Mouse (Mus musculus): ENCODE results near the gene Hoxb6. TPM values are rescaled to one million over a fixed set of nuclear protein-coding genes. Genes with fewer than 3 reads are reported as not detected.
A peak's percentile ranks its signal among the peaks of the same experiment; 100 is the strongest.

The Hoxb6 gene
- total RNA-seq, 2 experiments from 2014 or later = not detected

GRCm38 (mm10) chr11:96261323-96261890 lies 30.9 kb upstream of the Hoxb6 start:
- peak; percentile 42 for TF ChIP-seq CTCF (IDR thresholded peaks at IDR 0.05)
- no peak for DNase-seq (ENCODE audit: extremely low spot score in 1 of 2, low spot score in 2 of 2)
- H3K4me3 ChIP-seq = no peak overlapping the region
- H3K27ac ChIP-seq = no peak overlapping the region
- intact Hi-C loops (cut with DNase I) = loop anchor here (5.0 kb wide), 2 partner anchors 66 to 249 kb away; no protein-coding TSS in a partner anchor

GRCm38 (mm10) chr11:96262262-96262830 lies 29.9 kb upstream of the Hoxb6 start:
- Histone ChIP-seq H3K27ac (no peak overlapping the region), H3K4me3 (no peak overlapping the region)
- intact Hi-C loops (cut with DNase I) = loop anchor here (5.0 kb wide), 2 partner anchors 65 to 250 kb away; no protein-coding TSS in a partner anchor
- TF ChIP-seq CTCF (IDR thresholded peaks at IDR 0.05) = no peak
- DNase-seq (ENCODE audit: extremely low spot score in 1 of 2, low spot score in 2 of 2) = no peak

GRCm38 (mm10) chr11:96263636-96264389 lies 28.5 kb upstream of the Hoxb6 start:
- H3K27ac ChIP-seq = no peak overlapping the region
- intact Hi-C loops (cut with DNase I) = loop anchor here (5.0 kb wide), 2 partner anchors 63 to 252 kb away; no protein-coding TSS in a partner anchor
- no peak for TF ChIP-seq CTCF (IDR thresholded peaks at IDR 0.05)
- no peak overlapping the region for H3K4me3 ChIP-seq
- DNase-seq (ENCODE audit: extremely low spot score in 1 of 2, low spot score in 2 of 2) = no peak

GRCm38 (mm10) chr11:96264390-96265020 lies 27.8 kb upstream of the Hoxb6 start:
- intact Hi-C loops (cut with DNase I) = loop anchor here (5.0 kb wide), 3 partner anchors 63 to 252 kb away; partner anchors contain the start of gene Hoxb13
- H3K27ac ChIP-seq = no peak overlapping the region
- DNase-seq (ENCODE audit: extremely low spot score in 1 of 2, low spot score in 2 of 2) = no peak
- no peak for TF ChIP-seq CTCF (IDR thresholded peaks at IDR 0.05)
- no peak overlapping the region for H3K4me3 ChIP-seq

- H3K27ac ChIP-seq = no peak overlapping the region
- TF ChIP-seq CTCF (IDR thresholded peaks at IDR 0.05) = no peak
- intact Hi-C loops (cut with DNase I) = loop anchor here (5.0 kb wide), 1 partner anchor 74 kb away; the partner anchor contains the start of gene Hoxb13
- no peak for DNase-seq (ENCODE audit: extremely low spot score in 1 of 2, low spot score in 2 of 2)
- H3K4me3 ChIP-seq = no peak overlapping the region
These were observed 26.3 kb upstream of the Hoxb6 start for GRCm38 (mm10) chr11:96265954-96266353.

- Histone ChIP-seq H3K4me3 (no peak overlapping the region), H3K27ac (no peak overlapping the region)
- DNase-seq (ENCODE audit: extremely low spot score in 1 of 2, low spot score in 2 of 2) = no peak
- TF ChIP-seq CTCF (IDR thresholded peaks at IDR 0.05) = no peak
- intact Hi-C loops (cut with DNase I) = loop anchor here (5.0 kb wide), 1 partner anchor 75 kb away; the partner anchor contains the start of gene Hoxb13
These were observed 25.0 kb upstream of the Hoxb6 start for GRCm38 (mm10) chr11:96267021-96267920.

GRCm38 (mm10) chr11:96268031-96268745 lies 24.1 kb upstream of the Hoxb6 start:
- no peak for DNase-seq (ENCODE audit: extremely low spot score in 1 of 2, low spot score in 2 of 2)
- H3K4me3 ChIP-seq = no peak overlapping the region
- H3K27ac ChIP-seq = no peak overlapping the region
- intact Hi-C loops (cut with DNase I) = loop anchor here (5.0 kb wide), 1 partner anchor 76 kb away; the partner anchor contains the start of gene Hoxb13
- TF ChIP-seq CTCF (IDR thresholded peaks at IDR 0.05) = no peak

GRCm38 (mm10) chr11:96269869-96270268 lies 22.4 kb upstream of the Hoxb6 start:
- intact Hi-C loops (cut with DNase I) = loop anchor here (5.0 kb wide), 1 partner anchor 78 kb away; the partner anchor contains the start of gene Hoxb13
- Histone ChIP-seq H3K4me3 (no peak overlapping the region), H3K27ac (no peak overlapping the region)
- no peak for DNase-seq (ENCODE audit: extremely low spot score in 1 of 2, low spot score in 2 of 2)
- no peak for TF ChIP-seq CTCF (IDR thresholded peaks at IDR 0.05)

GRCm38 (mm10) chr11:96270996-96271540 lies 21.2 kb upstream of the Hoxb6 start, which contains the start of gene Hoxb9:
TSS of gene Hoxb9 (plus strand) at chr11:96271457.
- no peak within 1 kb of the TSS for H3K4me3 ChIP-seq
- no peak for TF ChIP-seq CTCF (IDR thresholded peaks at IDR 0.05)
- intact Hi-C loops (cut with DNase I) = no loop called here
- no peak for DNase-seq (ENCODE audit: extremely low spot score in 1 of 2, low spot score in 2 of 2)
- H3K27ac ChIP-seq = no peak within 1 kb of the TSS

- Histone ChIP-seq H3K27ac (no peak overlapping the region), H3K4me3 (no peak overlapping the region)
- no peak for DNase-seq (ENCODE audit: extremely low spot score in 1 of 2, low spot score in 2 of 2)
- intact Hi-C loops (cut with DNase I) = no loop called here
- no peak for TF ChIP-seq CTCF (IDR thresholded peaks at IDR 0.05)
These were observed 20.7 kb upstream of the Hoxb6 start for GRCm38 (mm10) chr11:96271541-96272011.
